Mouse (Mus musculus) liver, postnatal 0 days (tissue): ENCODE data around the gene Ptprg. TPM values are rescaled to one million over a fixed set of nuclear protein-coding genes. Genes with fewer than 3 reads are reported as not detected.

Experiments
- ATAC-seq: fragments of 200-750 bp; cut with Nextera tagmentation; 2 replicates; pipeline ENCODE4 v1.8.0; 2017; ENCODE audit warnings: mild to moderate bottlenecking, moderate library complexity
- DNase-seq: peaks from one replicate; pipeline ENCODE4 v3.0.0-alpha.2; 2016
- H3K27ac ChIP-seq: fragments of 300-500 bp; sonication (generic); 2 replicates; pipeline ENCODE4 v1.5.1; 2014; ENCODE audit warnings: antibody characterized with exemption, moderate library complexity, mild to moderate bottlenecking, low read depth
- H3K27me3 ChIP-seq: fragments of 300-500 bp; sonication (generic); 2 replicates; pipeline ENCODE4 v1.6.1; 2014; ENCODE audit warnings: low read length, control low read depth, mixed read lengths; ENCODE audit not compliant: insufficient read depth
- H3K36me3 ChIP-seq: fragments of 300-500 bp; sonication (generic); replicated peaks from 2 replicates; pipeline ENCODE4 v1.6.1; 2014; ENCODE audit warnings: mild to moderate bottlenecking, control low read depth, low read length, moderate library complexity, mixed read lengths; ENCODE audit not compliant: insufficient read depth
- H3K4me1 ChIP-seq: fragments of 300-500 bp; sonication (generic); 2 replicates; pipeline ENCODE4 v1.6.1; 2014; ENCODE audit warnings: antibody characterized with exemption, mild to moderate bottlenecking, control low read depth; ENCODE audit not compliant: insufficient read depth
- H3K4me2 ChIP-seq: fragments of 300-500 bp; sonication (generic); 2 replicates; pipeline ENCODE4 v1.6.1; 2014; ENCODE audit warnings: low read depth, mild to moderate bottlenecking, low read length, moderate library complexity, mixed read lengths
- H3K4me3 ChIP-seq: fragments of 300-500 bp; sonication (generic); 2 replicates; pipeline ENCODE4 v1.5.1; 2014; ENCODE audit warnings: low read depth, low read length
- H3K9ac ChIP-seq: fragments of 300-500 bp; sonication (generic); replicated peaks from 2 replicates; pipeline ENCODE4 v1.6.1; 2014; ENCODE audit warnings: mild to moderate bottlenecking, moderate library complexity
- H3K9me3 ChIP-seq: fragments of 300-500 bp; sonication (generic); 2 replicates; pipeline ENCODE4 v1.6.1; 2016; ENCODE audit warnings: mild to moderate bottlenecking, control low read depth, low read length, mixed read lengths
- CTCF ChIP-seq: sonication (generic); IDR thresholded peaks from 2 replicates; pipeline ENCODE4 v1.5.1; 2016; ENCODE audit warnings: antibody characterized with exemption, low read depth
- EP300 ChIP-seq: IDR thresholded peaks from 2 replicates; pipeline ENCODE4 v1.6.1; 2016; ENCODE audit warnings: antibody characterized with exemption, low read depth, mild to moderate bottlenecking
- WGBS: fragments of 180-500 bp; shearing (Covaris S2); extraction: QIAGEN DNeasy Blood & Tissue Kit; methylation state at CpG from one replicate; pipeline ENCODE4 v1.1.7; 2014; ENCODE audit not compliant: insufficient replicate concordance; 5-methylcytosine and 5-hydroxymethylcytosine counted together
- polyA plus RNA-seq: library from polyadenylated mRNA; unstranded; fragments of >200 nt; fragmentation: Nextera tagmentation; extraction: Ambion mirVana; gene quantifications from 2 replicates; pipeline ENCODE4 v1.2.1, GENCODE M21; 2015

Ptprg gene
- polyA plus RNA-seq, 1 experiment from 2014 or later = 2.7 TPM

DNA sequence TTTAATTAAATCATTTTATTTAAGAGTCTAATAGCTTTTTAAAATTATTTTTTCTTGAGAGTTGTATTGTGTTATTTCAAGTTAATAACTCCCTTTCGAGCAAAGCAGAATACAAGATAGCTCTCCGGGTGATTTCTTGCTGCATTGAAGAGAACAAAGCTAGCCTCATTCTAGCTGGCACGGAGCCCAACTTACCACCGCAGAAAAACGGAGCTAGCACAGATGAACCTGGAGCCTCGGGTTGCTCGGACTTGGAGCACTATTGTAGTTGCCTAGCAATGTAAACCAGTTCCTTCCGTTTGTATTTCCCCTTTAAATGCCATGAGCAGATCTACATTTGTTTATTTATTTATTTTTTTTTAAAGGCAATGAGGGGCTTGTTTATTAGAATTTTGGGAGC lies 156.5 kb downstream of the Ptprg start:
- no peak overlapping the region for H3K4me2 ChIP-seq
- no peaks in the 10 kb centered on the region for H3K36me3 ChIP-seq
- H3K9me3 ChIP-seq = no peaks in the 10 kb centered on the region
- no peaks in the 10 kb centered on the region for H3K27me3 ChIP-seq
- no peak overlapping the region for H3K27ac ChIP-seq
- no peak for TF ChIP-seq EP300
- no peak for TF ChIP-seq CTCF
- DNase-seq (no peak), ATAC-seq (no peak)
- H3K4me1 ChIP-seq = no peaks in the 10 kb centered on the region
- no peak overlapping the region for H3K4me3 ChIP-seq
- no peak overlapping the region for H3K9ac ChIP-seq
- 57% methylated on average over 8 of the region's 8 CpGs for WGBS

DNA sequence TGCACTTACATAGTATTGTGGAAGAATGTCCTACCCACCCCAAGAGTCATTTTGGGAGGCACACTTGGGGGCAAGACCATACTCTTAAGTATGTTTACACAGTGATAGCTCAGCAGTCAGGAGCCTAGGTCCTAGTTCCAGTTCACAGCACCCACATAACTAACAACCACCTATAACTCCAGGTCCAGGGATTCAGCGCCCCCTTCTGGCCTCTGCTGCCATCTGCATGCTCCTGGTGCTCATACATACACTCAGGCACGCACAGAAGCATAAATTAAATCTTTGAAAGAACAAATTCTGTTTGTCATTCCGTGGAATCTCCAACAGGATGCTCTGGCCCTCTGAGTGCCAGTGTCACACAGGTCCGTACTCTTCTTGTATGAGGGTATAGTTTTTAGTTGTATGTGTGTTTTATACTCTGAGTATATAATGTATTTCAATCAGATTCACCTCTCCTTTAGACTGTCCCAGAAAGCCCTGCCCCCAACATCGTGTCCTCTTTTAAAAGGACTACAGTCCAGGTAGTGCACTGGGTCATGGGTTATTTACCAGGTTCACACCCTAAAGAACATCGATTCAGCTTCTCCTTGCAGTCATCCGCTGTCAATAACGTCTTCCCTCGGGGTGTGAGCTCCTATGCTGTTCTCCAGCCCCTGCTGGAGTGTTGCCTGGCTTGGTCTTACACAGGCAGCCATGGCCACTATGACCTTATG lies 157.2 kb downstream of the Ptprg start:
- no peaks in the 10 kb centered on the region for H3K36me3 ChIP-seq
- H3K27me3 ChIP-seq = no peaks in the 10 kb centered on the region
- no peak for ATAC-seq
- no peaks in the 10 kb centered on the region for H3K4me1 ChIP-seq
- TF ChIP-seq CTCF (0 out of 2 replicates have a peak, but pooled peaks have one; percentile 10), EP300 (no peak)
- WGBS = 76% methylated on average over 9 of the region's 9 CpGs
- H3K9me3 ChIP-seq = no peaks in the 10 kb centered on the region
- H3K9ac ChIP-seq = no peak overlapping the region
- no peak overlapping the region for H3K4me3 ChIP-seq
- H3K4me2 ChIP-seq = no peak overlapping the region
- H3K27ac ChIP-seq = no peak overlapping the region
- no peak for DNase-seq

- WGBS = 81% methylated on average over 6 of the region's 6 CpGs
- no peak for TF ChIP-seq CTCF
- no peak for TF ChIP-seq EP300
- Histone ChIP-seq H3K4me2 (no peak overlapping the region), H3K36me3 (no peaks in the 10 kb centered on the region), H3K27ac (no peak overlapping the region), H3K4me3 (no peak overlapping the region), H3K4me1 (no peaks in the 10 kb centered on the region), H3K27me3 (no peaks in the 10 kb centered on the region), H3K9me3 (no peaks in the 10 kb centered on the region), H3K9ac (no peak overlapping the region)
- ATAC-seq (no peak), DNase-seq (no peak)
Observed at GRCm38 (mm10) chr14:11712146-11712545, 158.8 kb downstream of the Ptprg start.

GRCm38 (mm10) chr14:11716230-11716629 lies 162.9 kb downstream of the Ptprg start:
- H3K4me2 ChIP-seq = no peak overlapping the region
- no peaks in the 10 kb centered on the region for H3K36me3 ChIP-seq
- WGBS = 81% methylated on average over 3 of the region's 3 CpGs
- no peak for DNase-seq
- no peak overlapping the region for H3K27ac ChIP-seq
- no peak overlapping the region for H3K9ac ChIP-seq
- ATAC-seq = no peak
- no peaks in the 10 kb centered on the region for H3K4me1 ChIP-seq
- H3K4me3 ChIP-seq = no peak overlapping the region
- TF ChIP-seq EP300 = no peak
- no peak for TF ChIP-seq CTCF
- H3K9me3 ChIP-seq = no peaks in the 10 kb centered on the region
- no peaks in the 10 kb centered on the region for H3K27me3 ChIP-seq

DNA sequence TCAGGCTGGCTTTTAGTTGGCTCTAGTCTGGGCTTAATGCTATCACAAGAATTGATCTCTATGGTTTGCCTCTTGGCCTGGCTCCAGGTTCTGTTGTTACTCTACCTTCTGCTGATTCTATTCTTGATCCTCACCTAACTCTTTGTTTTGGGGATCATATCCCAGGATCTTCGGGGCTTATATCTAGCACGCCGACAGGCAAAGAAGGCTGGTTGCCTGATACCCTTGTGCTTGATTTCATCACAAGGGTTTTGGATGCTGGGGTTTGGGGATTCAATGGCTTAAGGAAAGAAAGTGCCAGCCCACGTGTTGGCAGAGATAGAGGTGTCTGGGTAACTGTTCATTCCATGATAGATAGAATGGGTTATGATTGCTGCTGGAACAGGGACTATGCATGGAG lies 164.9 kb downstream of the Ptprg start:
- no peak for DNase-seq
- H3K9ac ChIP-seq = no peak overlapping the region
- no peak overlapping the region for H3K4me2 ChIP-seq
- no peak for TF ChIP-seq CTCF
- no peak for TF ChIP-seq EP300
- no peak overlapping the region for H3K27ac ChIP-seq
- no peaks in the 10 kb centered on the region for H3K9me3 ChIP-seq
- H3K36me3 ChIP-seq = no peaks in the 10 kb centered on the region
- H3K4me1 ChIP-seq = no peaks in the 10 kb centered on the region
- ATAC-seq = no peak
- 76% methylated on average over 4 of the region's 4 CpGs for WGBS
- no peak overlapping the region for H3K4me3 ChIP-seq
- no peaks in the 10 kb centered on the region for H3K27me3 ChIP-seq

DNA sequence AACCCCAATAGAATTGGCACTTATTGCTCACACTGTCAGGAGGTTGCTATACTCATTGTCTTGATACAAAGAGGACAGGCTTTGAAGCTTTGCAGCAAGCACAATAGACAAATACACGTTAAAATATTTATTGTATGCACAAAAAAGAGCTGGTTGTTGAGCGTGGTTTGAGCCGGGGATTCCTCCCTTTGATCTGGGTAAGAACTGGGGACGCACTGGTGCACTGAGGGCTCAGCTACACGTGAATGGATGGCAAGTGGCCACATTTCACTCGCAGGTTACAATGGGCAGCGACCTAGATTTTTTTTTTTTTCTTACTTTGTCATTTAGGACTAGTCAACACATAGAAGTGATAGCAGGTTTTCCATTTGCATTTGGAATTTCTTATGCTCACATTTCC lies 165.9 kb downstream of the Ptprg start:
- no peak overlapping the region for H3K9ac ChIP-seq
- TF ChIP-seq EP300 (no peak), CTCF (no peak)
- H3K4me2 ChIP-seq = no peak overlapping the region
- H3K4me1 ChIP-seq = no peaks in the 10 kb centered on the region
- H3K27ac ChIP-seq = no peak overlapping the region
- 64% methylated on average over 7 of the region's 7 CpGs for WGBS
- H3K9me3 ChIP-seq = no peaks in the 10 kb centered on the region
- H3K27me3 ChIP-seq = no peaks in the 10 kb centered on the region
- no peak for DNase-seq
- H3K4me3 ChIP-seq = no peak overlapping the region
- no peaks in the 10 kb centered on the region for H3K36me3 ChIP-seq
- no peak for ATAC-seq

DNA sequence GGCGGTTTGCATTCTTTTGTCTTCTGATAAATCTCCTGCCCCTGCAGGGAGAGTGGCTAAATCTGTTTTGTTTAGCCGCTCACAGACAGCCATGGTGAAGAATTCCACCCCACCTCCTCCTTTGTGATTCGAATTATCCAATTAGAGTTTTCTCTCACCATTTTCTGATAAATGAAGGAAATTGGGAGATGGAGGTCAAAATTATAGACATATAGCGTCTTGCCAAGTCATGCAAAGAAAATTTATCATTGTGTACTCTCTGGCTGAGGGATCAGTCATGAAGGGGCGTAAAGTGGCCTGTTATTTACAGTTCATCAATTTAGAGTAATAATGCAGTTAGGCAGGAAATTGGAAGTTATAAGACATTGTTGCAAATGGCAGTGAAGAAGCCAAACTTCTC lies 168.8 kb downstream of the Ptprg start:
- TF ChIP-seq CTCF = no peak
- TF ChIP-seq EP300 = no peak
- ATAC-seq = no peak
- 78% methylated on average over 5 of the region's 5 CpGs for WGBS
- Histone ChIP-seq H3K4me1 (no peaks in the 10 kb centered on the region), H3K4me3 (no peak overlapping the region), H3K9me3 (no peaks in the 10 kb centered on the region), H3K27me3 (no peaks in the 10 kb centered on the region), H3K27ac (no peak overlapping the region), H3K4me2 (no peak overlapping the region), H3K36me3 (no peaks in the 10 kb centered on the region), H3K9ac (no peak overlapping the region)
- no peak for DNase-seq
